Mouse (Mus musculus) left cerebral cortex, adult 18-20 months (tissue): Measurements from ENCODE around the gene Diras2. TPM values are rescaled to one million over a fixed set of nuclear protein-coding genes. Genes with fewer than 3 reads are reported as not detected.

Experiments
- DNase-seq, 2 experiments: peaks; one replicate each; pipeline ENCODE4 v3.0.0; 2021 to 2022; ENCODE audit warnings: low spot score in 2 of 2, mixed read lengths in 1 of 2
- long read RNA-seq, 2 experiments: library from polyadenylated mRNA; stranded (forward); transcript quantifications; one replicate each; pipeline ENCODE4 v2.0.0; 2021
- total RNA-seq, 2 experiments: library from RNA; stranded (reverse); gene quantifications; 2 replicates each; pipeline ENCODE4 v1.2.3; 2021

Gene Diras2
- 100 to 1,000 TPM; 149 to 165 TPM for total RNA-seq
- long read RNA-seq, experiment 1, full-length matches to known transcripts, result 201 of 287 reads
- long read RNA-seq, experiment 1, partial matches to known transcripts, result 0 of 287 reads
- long read RNA-seq, experiment 1, other reads (novel, unspliced or antisense), result 86 of 287 reads
- long read RNA-seq, experiment 2, full-length matches to known transcripts, result 88 of 154 reads
- long read RNA-seq, experiment 2, partial matches to known transcripts, result 0 of 154 reads
- long read RNA-seq, experiment 2, other reads (novel, unspliced or antisense), result 66 of 154 reads

DNA sequence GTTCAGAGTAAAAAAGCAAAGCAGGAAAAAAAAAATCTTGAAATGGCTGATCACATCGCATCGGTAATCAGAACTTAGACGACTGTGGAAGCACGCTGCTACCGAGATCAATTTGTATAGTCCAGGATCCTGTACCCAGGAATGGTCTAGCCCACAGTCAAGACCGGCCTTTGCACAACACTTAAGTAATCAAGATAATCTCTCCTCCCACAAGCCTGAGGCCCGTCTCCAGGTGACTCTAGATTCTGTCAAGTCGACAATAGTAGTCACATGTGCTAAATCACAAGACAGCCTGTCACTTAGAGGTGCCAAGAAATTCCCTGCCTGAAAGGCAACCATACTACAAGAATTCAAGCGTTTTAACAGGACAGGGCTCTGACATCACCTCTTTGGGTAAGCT, at the start of gene Diras2:
Gene Diras2, minus strand, starts transcription at position 159 of the 400 bp plus-strand sequence.
- DNase-seq, result no peak

- DNase-seq, result no peak
These were observed 47.7 kb upstream of the Diras2 start for GRCm38 (mm10) chr13:52578776-52579175.

GRCm38 (mm10) chr13:52577939-52578338, 46.9 kb upstream of the Diras2 start:
- no peak for DNase-seq

DNA sequence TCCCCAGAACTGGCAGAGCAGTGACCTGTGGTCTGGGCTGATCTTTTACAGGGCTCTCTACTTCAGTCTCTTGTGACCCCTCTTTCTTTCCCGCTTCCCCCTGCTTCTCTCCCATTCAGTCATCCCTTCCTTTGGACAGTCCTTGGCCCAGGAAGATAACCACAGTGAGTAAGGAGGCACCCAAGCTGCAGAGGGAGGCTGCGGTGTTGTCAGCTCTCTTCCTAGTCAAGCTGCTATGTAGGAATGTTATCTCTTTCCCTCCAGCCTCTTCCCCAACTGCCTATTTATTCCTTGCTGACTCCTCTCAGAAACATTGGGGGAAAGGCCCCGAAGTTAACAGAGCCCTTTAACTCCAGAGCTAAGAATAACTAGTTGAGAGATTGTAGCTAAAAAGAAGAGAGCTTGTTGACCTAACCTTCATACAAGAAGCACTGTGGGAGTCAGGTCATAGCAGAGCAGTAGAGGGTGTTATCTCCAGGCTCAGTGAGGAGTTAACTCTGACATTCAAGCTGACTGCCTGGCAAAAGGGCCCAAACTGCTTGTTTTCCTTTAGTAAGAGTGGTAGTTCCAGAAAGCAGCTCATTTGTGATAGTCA, 46.3 kb upstream of the Diras2 start:
- DNase-seq, result no peak

DNA sequence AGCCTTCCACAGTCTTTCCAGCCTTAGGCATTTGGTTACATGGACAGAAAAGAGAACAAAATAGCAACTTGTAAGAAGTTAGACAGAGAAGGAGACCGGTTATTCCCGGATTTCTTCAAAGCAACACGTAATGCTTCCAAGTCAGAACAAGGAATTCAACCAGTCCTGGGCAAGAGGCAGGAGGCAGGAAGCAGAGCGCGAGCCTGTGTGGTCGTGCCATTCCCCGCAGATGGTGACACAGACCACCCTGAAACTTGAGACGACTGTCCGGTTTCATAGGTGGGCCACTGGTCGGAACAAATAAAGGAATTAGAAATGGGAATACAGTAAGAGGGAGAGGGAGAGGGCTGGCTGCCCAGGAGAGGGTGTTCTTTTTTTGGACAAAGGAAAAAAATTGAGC, 45.8 kb upstream of the Diras2 start:
- DNase-seq, result no peak

DNA sequence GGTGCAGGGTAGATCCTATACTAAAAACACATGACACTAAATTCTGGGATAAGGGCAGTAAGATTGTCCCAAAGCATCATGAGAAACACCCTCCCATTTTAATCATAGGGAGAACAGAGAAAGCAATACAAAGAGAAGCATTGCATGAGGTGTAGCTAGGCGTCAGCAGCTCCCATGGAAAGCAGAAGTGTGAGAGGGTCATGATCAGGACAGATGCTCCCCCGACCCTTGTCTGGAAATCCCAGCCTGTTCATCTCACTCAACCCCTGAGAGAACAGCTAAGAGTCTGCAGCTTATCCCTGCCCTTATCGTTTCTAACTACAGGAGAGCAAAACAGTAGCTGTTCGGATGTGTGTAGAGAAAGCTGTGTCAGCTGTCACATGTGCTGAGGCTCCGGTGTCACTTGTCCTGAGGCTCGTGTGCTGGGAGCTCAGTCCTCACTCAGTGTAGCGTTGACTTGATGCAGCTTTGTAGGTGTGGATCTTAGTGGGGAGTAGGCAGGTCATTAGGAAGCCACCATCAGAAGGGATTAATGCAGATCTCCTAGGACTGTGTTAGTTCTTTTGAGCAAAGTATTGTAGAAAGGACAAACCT, 45.0 kb upstream of the Diras2 start:
- DNase-seq, result no peak

DNA sequence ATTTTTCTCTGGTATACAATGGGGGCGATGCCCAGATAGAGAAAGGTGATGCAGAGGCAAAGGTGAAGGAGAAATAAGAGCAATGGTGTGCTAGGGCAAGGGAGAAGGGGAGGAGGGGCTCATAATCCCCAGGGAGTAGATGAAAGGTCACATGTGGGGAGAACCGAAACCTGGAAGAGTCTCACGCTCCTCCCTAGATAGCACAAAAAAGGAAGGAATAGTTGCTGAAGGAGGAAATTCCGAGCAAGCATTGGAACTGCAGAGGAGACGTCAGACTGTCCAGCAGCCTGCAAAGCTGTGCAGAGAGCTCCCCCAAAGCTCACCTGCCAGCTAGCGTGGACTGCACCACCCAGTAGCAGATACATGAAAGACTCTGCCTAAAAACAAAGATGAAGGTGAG, 44.4 kb upstream of the Diras2 start:
- no peak for DNase-seq

DNA sequence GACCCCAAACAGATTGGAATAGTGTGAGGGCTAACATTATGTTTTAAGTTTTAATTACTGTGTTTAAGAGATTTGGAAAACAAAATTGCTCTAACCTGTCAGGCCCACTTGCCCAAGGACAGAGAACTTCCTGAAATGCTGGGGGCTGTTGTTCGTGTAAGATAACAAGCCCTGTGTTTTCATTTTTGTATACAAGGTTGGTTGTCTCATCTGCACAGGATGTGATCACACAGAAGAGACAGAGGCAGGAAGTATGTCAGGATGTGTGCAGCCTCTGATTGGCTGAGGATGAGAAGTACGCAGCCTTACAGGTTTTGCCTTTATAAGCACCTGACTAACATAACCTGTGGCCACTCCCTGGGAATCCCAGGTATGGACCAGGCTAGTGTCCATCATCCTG, 43.2 kb upstream of the Diras2 start:
- no peak for DNase-seq

- DNase-seq, result no peak
These were observed 41.7 kb upstream of the Diras2 start for GRCm38 (mm10) chr13:52572451-52573446.

GRCm38 (mm10) chr13:52571591-52572384, 40.7 kb upstream of the Diras2 start:
- DNase-seq, result no peak

GRCm38 (mm10) chr13:52570276-52570675, 39.2 kb upstream of the Diras2 start:
- peak; percentile 70 to 72 for DNase-seq

DNA sequence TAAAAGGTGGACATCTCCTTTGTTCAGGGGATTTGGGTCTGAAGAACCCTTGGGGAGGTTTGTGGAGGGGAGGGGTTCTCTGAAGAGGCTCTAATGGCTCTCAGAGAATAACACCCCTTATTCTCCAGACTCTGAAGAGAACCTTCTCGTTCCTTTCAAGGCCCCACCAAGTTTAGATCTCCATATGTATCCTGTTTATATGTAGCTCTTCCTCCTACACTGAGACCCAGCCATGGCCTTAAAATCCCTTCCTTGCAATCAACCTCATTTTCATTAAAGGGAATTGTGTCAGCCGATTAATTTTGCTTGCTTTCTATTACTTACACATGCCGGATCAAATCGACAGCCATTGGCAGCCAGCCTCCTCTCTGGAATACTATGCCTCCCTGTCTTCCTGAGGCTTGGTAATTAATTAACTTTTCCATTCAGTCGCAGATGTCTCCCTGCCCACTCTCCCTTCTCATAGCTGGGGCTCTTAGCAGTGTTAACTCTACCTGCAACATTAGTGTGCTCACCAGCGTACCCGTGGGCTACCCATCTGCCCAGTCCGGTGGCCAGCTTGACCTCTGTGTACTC, 38.2 kb upstream of the Diras2 start:
- no peak for DNase-seq

- no peak for DNase-seq
These were observed 35.7 kb upstream of the Diras2 start for GRCm38 (mm10) chr13:52566777-52567176.

- no peak for DNase-seq
These were observed 35.2 kb upstream of the Diras2 start for GRCm38 (mm10) chr13:52566188-52566760.

DNA sequence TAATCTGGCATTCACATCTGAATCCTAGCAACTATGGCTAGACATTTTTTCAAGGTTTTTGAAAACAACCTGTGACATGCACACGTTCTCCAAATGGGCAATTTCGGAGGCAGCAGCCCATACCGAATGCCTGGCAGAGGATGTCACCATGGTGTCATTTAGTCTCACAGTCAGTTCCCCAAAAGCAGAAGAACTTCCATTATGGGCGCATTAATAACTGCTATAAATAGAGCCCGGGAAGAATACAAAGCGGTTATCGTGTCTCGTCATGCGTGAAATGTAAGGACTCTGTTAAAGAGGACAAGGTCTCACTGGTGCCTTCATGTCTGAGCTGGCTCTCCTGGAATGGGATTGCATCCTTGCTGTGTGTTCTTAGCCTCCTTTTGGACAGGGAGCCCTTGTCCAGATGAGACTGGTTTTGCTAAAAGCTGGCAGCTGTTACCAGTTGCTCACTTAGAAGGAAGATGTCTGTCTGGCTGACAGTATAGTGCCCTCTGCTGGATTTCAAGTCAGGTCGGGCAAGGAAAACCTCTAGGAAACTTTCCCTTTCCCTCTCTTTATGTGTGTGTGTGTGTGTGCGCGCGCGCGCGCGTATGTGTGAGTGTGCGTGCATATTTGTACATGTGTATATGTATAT, 34.1 kb upstream of the Diras2 start:
- peak in 1 of 2 experiments; percentile 10 for DNase-seq

GRCm38 (mm10) chr13:52562166-52562571, 31.1 kb upstream of the Diras2 start:
- no peak for DNase-seq

GRCm38 (mm10) chr13:52561367-52562165, 30.5 kb upstream of the Diras2 start:
- no peak for DNase-seq

DNA sequence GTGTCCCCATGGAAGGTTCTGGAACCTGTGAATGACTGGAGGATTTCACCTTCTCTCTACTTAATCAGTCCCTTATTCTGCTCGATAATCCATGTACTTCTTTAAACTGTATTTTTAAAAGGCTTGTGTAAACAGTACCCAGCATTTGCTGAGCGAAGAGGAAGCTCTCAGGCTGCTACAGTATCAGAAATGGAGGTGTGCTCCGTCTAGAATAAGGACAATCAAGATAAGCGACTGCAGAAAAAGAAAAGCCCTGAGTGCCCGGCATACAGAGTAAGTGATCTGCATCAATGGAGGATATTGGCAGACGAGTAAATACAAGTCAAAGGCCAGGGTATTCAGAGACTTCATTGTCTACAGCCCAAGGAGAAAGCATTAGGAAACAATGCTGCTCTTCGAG, 26.3 kb upstream of the Diras2 start:
- DNase-seq, result no peak
